Comparison of ENCODE assay signal across 26 mouse cellular contexts in the genomic region with DNA sequence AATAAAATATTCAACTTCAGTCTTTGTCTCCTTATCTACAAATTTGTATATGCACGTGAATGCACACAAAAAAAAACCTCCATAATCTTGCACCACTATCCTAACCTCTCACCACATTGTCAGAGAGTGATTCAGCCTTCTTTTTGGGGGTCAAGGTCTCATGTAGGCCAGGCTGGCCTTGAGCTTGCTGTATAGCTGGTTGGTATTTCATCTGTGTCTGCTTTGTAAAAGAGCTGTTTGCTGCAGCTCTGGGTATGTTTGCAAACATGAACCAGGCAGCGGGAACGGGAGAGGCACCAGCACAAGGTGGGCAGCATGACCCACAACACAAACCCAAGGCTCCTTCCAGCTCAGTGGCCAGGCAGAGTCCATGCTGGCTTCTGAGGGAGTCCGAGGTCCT. TPM values are rescaled to one million over a fixed set of nuclear protein-coding genes. Genes with fewer than 3 reads are reported as not detected.
"Had no signal": no experiment of that assay in that cellular context is flagged by ENCODE, and none has a peak within 500 bp of the region (broad histone marks: within the 10 kb centered on the region; RNA-seq: fewer than 3 reads in every experiment).

No protein-coding gene starts in this region.

- H3K27ac ChIP-seq: kidney, postnatal 0 days; layer of hippocampus, adult 2 months; limb, embryonic 12.5 days; limb, embryonic 15.5 days; liver, embryonic 14.5 days; macrophage; midbrain, embryonic 12.5 days; midbrain, embryonic 15.5 days; neural tube, embryonic 12.5 days; neural tube, embryonic 15.5 days had no signal

- DNase-seq: kidney, adult 2 months; kidney, postnatal 25 days; layer of hippocampus, adult 9-11 months; liver, postnatal 0 days; lung, embryonic 14.5 days; right cerebral cortex, postnatal 4 days; thymus, adult 18-20 months; thymus, postnatal 14 days had no signal

- H3K27me3 ChIP-seq: limb, embryonic 15.5 days; midbrain, embryonic 12.5 days; neural tube, embryonic 12.5 days; neural tube, embryonic 15.5 days; stomach, embryonic 15.5 days had no signal

- H3K9ac ChIP-seq: limb, embryonic 12.5 days; limb, embryonic 15.5 days; liver, embryonic 14.5 days; liver, postnatal 0 days; lung, embryonic 14.5 days; midbrain, embryonic 12.5 days; midbrain, embryonic 15.5 days; neural tube, embryonic 12.5 days; neural tube, embryonic 15.5 days; stomach, embryonic 15.5 days had no signal

- H3K9me3 ChIP-seq: limb, embryonic 12.5 days; limb, embryonic 15.5 days; midbrain, embryonic 12.5 days; midbrain, embryonic 15.5 days; neural tube, embryonic 12.5 days; neural tube, embryonic 15.5 days; stomach, embryonic 15.5 days had no signal

- ATAC-seq: liver, postnatal 0 days; lung, postnatal 0 days; midbrain, embryonic 15.5 days had no signal

- H3K36me3 ChIP-seq: limb, embryonic 12.5 days; limb, embryonic 15.5 days; midbrain, embryonic 12.5 days; midbrain, embryonic 15.5 days; neural tube, embryonic 12.5 days; neural tube, embryonic 15.5 days; stomach, embryonic 15.5 days had no signal

- H3K4me2 ChIP-seq: limb, embryonic 12.5 days; limb, embryonic 15.5 days; liver, embryonic 11.5 days; lung, embryonic 14.5 days; midbrain, embryonic 12.5 days; midbrain, embryonic 15.5 days; neural tube, embryonic 12.5 days; neural tube, embryonic 15.5 days; stomach, embryonic 15.5 days had no signal

- H3K4me1 ChIP-seq: limb, embryonic 12.5 days; midbrain, embryonic 12.5 days; midbrain, embryonic 15.5 days; neural tube, embryonic 12.5 days; neural tube, embryonic 15.5 days; stomach, embryonic 15.5 days had no signal

- H3K4me3 ChIP-seq: layer of hippocampus, adult 2 months; limb, embryonic 12.5 days; limb, embryonic 15.5 days; midbrain, embryonic 12.5 days; midbrain, embryonic 15.5 days; neural tube, embryonic 12.5 days; neural tube, embryonic 15.5 days; stomach, embryonic 15.5 days had no signal

RNA-seq across cellular contexts. Expression of a gene that starts 17.8 kb away (rescaled TPM):
- total RNA-seq: layer of hippocampus, adult 2 months; layer of hippocampus, postnatal 25 days; left cerebral cortex, adult 18-20 months; left cerebral cortex, postnatal 36 days; megakaryocyte, adult 5-6 weeks had no signal
- polyA plus RNA-seq: kidney, adult 2 months; liver, embryonic 14.5 days; liver, postnatal 0 days; macrophage had no signal

RNA-seq across cellular contexts. Expression of a gene that starts 44.4 kb away (rescaled TPM):
- total RNA-seq: left cerebral cortex, adult 18-20 months; megakaryocyte, adult 5-6 weeks had no signal
- polyA plus RNA-seq: kidney, embryonic 14.5 days; liver, embryonic 14.5 days; midbrain, embryonic 12.5 days had no signal
